Mouse (Mus musculus) thymus, adult 18-20 months (tissue): Measurements from ENCODE around the gene Gm28308.

Experiments used
- DNase-seq, 2 experiments: peaks; one replicate each; pipeline ENCODE4 v3.0.0; 2022; ENCODE audit warnings: mixed read lengths in 2 of 2

Gene Gm28308

DNA sequence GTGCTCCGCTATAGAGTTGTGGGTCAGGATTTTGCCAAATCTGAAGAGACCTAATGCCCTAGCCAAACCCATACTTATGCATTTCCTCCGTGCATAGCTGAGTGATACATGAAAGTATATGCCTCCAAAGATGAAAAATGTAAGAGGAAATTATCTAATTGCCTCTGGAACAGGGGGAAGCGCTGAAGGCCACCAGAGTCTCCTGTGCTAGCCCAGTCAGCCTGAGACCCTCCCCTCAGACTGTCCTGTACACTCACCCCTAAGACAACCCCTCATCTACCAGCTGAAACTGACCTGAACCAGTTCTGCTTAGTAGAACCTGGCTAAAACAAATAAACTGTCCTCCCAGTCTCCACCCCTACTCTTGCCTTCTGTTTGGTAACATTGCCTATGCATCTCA lies 32.4 kb downstream of the Gm28308 start:
- no peak for DNase-seq

DNA sequence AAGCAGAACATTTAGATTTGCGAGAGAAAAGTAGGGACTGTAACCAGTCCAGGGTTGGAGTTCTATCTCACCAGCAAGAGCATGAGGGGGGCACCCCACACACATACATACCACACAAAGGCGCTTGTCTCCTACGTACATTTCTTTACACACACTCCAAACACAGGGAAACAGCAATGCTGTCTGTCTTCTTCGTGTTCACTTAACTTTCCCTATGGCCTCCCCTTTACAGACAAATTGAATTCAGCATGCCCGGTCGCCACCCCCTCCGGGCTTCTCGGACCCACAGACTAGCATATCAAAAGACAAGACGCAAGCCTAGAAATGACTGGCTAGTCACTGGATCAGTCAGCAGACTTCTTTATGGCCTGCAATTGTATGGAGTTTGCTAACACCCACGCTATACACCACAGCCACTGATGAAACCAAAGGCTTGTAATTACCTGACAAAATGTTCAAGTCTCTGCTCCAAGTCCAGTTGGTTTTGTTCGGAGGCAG lies 32.9 kb downstream of the Gm28308 start:
- no peak for DNase-seq

GRCm38 (mm10) chr6:52179690-52180089 lies 33.4 kb downstream of the Gm28308 start:
- no peak for DNase-seq

GRCm38 (mm10) chr6:52178918-52179665 lies 34.0 kb downstream of the Gm28308 start:
- DNase-seq, result no peak

GRCm38 (mm10) chr6:52177806-52178205 lies 35.3 kb downstream of the Gm28308 start:
- no peak for DNase-seq

DNA sequence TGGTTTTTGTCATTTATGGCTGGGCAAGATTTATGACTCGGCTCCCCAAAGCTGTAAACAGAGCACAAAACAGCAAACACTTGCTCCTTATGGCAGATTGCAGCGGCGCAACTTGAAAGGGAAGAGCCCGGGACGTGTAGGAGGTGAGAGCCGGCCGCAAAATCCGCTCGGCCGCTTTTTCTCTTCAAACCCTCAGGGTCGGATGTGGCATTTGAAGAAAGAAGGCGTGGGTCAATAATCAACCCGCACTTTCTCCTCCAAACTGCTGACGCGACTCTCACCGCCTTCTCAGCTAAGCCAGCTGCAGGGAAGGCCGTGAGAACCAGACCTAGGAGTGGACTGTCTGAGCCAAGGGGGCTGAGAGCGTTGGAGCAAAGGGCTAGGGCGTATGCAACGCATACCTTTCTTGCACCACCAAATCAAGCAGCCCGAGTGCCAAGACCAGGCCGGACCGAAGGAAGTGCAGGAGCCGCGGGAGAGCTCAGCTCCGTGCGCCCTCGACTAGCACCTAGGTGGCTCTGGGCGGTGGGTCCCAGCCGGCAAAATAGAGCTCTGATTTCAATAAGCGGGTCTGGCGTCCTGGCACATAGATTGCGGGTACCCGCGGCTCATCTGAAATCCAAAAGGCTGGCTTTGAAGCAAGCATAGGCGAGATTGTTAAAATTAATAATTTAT lies 35.9 kb downstream of the Gm28308 start, which contains the start of gene 5730596B20Rik:
Gene 5730596B20Rik, plus strand, starts transcription at position 438 of the 675 bp plus-strand sequence.
- DNase-seq, result no peak

- no peak for DNase-seq
Measured at GRCm38 (mm10) chr6:52176391-52176790, 36.7 kb downstream of the Gm28308 start.

GRCm38 (mm10) chr6:52175864-52176263 lies 37.3 kb downstream of the Gm28308 start:
- no peak for DNase-seq

DNA sequence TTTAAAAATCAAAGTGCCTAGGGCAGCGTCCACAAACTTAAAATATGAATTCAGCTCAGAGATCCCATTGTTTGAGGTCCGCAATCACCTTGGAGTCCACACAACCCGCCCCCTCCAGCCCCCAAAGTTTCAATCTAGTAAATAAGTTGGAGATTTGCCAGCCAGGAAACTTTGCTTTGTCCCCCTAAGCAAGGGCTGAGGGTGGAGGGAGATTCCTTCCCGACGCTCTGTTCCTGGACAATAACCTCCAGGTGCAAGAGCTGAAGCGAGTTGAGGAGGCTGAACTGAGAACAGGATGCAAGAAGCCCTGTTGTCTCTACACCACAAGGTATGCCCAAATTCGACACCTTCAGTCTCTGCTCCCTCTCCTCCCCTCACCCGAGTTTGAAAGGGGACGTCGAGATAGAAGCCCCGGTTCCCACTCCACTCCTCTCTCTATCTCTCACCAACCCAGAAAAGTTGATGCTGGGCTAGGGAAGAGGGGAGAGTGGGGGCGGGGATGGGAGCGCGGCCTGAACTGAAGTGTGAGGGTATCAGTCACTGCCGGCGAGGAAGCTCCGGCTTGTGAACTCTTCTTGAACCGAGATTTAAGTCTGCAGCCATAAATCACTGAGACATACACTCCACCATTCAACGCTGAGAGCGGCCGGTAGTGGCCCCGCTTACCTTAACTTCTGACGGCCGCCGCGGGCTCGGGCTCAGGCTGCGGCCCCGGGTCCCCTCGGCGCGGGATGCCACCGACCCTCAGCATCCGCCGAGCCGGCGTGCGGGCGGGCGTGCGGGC lies 38.0 kb downstream of the Gm28308 start:
- DNase-seq, result no peak

DNA sequence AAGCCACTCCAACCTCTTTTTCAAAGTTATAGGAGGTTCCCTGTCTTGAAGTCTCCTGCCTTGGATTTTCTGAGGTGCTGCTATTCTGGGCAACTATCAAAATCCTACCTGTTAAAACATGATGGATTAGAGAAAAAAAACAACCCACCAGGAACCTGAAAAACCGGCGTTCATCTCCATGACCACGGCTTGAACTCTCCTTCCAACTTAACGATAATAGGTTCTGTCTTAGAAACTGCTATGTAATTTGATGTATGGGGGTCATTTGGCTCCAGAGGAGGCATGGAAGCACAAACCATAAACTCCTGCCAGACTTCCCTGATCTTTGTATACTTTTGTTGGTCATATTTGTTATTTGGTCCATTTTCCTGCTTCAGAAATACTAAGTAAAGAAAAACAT lies 39.5 kb downstream of the Gm28308 start:
- no peak for DNase-seq

GRCm38 (mm10) chr6:52172501-52172900 lies 40.6 kb downstream of the Gm28308 start:
- no peak for DNase-seq

DNA sequence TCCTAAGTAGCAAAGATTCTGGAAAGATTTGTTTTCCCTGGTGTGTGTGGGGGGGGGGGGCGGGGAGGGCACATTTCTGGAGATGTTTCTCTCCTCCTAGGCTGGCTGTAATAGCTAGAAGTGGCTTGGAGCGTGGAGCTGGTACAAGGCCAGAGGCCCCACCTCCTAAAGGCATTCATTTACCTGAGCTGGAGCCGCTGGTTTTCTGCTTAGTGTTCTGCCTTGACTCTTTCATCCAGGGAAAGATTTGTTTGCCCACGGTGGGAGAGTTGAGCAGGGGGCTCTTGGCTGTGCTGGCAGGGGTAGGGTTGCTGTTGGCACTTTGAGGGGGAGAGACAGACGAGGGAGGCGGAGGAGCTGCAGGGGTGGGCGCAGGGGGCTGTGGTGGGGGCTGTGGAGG lies 41.2 kb downstream of the Gm28308 start:
- no peak for DNase-seq

GRCm38 (mm10) chr6:52171331-52171730 lies 41.8 kb downstream of the Gm28308 start:
- DNase-seq, result no peak

DNA sequence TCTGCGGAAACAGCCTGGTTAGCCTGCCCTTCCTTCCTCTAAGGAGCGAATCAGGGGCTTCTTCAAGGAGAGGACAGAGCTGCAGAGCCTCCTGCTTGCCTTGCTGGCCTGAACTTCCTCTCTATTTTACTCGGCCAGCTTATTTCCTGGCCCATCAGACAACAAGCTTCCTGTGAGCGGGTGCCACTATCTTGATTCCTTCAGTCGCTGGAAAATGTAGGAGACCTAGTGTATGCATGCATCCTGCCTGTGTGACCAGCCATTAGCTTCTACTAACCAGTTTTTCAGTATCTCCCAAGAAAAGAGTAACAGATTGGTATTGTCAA lies 42.3 kb downstream of the Gm28308 start:
- DNase-seq, result no peak

DNA sequence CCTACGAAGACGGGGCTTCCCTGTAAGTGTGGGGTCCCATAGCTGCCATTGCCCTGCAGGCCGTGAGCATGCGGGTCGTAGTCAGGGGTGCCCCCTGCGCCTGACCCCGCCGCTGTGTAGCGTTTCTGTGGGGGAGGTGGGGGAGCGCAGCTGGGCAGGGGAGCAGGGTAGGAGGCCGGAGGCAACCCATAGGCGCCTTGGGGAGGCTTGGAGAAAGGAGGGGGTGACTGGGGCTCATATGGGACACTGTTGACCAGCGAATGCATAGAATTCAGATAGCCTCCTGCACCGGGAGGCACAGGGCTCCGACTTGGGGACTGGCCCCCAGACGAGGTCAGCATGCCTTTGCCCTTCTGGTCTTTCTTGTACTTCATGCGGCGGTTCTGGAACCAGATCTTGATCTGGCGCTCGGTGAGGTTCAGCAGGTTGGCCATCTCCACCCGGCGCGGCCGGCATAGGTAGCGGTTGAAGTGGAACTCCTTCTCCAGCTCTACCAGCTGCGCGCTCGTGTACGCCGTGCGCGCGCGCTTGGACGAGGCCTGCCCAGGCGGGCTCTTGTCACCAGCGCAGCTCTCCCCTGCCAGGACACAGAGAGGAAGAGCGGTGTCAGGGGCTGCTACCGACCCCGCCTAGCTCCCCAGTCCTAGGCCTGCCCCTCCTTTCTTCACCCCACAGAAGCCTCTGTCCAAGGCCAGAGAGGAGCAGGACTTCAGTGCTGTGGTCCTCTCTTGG lies 42.8 kb downstream of the Gm28308 start:
- DNase-seq, result no peak

DNA sequence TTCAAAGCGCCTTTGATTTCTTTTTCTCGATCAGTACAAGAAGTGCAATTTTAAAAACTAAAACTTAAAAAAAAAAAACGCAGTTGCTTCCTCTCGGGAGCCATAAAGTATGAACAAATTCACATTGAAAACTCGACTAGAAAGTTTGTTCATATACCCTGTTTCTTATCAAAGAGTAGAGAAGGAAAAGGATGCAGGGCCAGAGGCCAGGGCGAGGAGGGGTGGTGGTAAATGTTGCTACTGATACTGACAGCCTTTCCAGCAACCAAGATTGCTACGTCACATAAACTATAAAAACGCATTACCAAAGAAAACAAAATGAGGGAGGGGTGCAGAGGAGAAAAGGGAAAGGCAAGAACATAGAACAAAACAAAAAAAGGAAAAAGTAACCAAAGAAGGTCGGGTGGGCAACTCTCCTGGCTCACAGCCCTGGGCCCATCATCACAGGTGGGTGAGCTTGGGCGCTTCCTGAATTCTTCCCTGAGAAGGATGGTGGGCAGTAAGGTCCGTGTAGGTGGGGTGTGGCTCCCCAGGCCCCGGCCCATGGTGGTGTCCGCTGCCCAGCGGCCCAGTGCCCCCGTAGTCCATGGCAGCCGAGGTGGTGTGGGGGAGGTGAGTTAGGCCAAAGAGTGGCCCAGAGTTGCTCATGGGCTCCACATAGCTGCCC lies 43.5 kb downstream of the Gm28308 start:
- DNase-seq, result no peak

DNA sequence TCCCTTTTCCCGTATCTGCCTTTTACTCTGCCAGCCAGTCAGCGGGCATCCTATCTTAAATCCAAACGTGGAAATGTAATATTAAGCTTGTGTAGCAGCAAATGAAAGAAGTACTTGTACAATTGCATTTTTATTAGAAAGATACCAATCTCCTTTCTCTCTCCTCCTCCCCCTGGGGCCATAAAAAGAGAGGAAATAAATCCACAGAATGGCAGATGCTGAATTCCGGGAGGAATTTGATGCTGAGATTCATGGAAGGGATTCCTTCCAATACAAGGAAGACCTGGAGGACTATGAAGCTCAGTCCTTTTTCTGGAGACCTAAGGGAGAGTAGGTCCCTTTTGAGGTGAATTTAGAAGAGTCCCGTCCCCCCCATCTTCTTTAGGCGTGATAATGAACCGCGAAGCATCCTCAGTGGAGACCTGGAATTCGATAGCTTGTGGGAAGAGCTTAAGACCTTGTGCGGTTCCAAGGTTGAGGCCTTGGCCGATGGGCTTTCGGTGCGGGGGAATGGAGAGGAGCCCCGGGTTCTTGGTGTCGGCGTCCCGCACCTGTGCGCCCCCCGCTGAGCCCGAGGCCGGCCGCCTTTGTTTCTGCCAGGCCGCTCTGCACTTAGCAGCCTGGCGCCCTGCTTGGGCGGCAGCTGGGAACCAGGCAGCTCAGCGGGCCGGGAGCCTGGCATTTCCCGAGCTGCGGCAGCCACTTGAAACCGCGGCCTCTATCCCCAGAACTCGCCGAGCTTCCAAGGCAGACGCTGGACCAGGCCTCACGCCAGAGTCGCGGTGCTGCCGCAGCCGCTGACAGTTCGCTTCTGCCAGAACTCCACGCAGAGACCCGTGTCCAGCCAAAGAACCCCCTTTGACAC lies 44.7 kb downstream of the Gm28308 start:
- no peak for DNase-seq

DNA sequence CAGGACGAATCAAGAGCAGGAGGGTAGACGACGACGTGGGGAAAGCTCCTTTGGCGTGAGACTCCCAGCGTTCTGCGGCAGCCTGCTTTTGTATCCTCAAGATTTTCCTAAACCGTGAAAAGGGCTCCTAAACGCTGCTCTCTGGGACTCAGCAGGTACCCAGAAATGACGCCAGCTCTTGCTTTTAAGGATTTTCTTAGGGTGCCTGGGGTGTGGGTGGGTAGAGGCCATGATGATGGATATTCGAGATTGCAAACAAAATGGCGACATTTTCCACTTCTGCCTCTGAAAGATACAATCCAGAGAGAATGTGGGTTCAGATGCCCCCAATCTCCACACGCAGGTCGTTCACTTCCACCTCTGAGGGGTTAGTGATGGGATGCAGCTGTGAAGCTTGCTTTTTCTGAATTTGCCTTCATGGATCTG lies 45.4 kb downstream of the Gm28308 start:
- DNase-seq, result no peak

DNA sequence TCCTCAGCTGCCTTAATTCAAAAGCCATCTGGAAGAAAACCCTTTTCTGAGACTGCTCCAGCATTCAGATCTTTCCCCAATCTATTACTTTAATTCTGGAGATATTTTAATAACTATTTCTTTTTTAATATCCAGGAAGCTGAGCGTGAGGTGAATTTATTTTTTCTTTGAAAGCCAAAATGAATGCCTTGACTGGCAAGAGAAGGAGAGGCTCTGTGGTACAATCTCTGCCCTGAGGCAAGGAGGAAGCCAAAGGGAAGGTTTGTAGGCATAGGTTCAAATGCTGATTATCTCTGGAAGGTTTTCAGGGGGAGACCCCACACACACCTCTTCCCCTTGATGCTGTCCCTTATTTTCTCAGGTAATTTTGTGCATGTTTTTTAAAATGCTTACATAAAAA lies 46.0 kb downstream of the Gm28308 start:
- no peak for DNase-seq

- no peak for DNase-seq
Measured at GRCm38 (mm10) chr6:52166431-52167077, 46.6 kb downstream of the Gm28308 start.
